Mouse (Mus musculus): Measurements from ENCODE around the gene Mboat1. TPM values are rescaled to one million over a fixed set of nuclear protein-coding genes. Genes with fewer than 3 reads are reported as not detected.

Mboat1 gene
- under 1 TPM; 0.75 to 0.91 TPM for total RNA-seq (2021)
- long read RNA-seq, experiment 1, partial matches to known transcripts, result 0 of 1 reads
- long read RNA-seq, experiment 1, other reads (novel, unspliced or antisense), result 0 of 1 reads
- long read RNA-seq, experiment 2, partial matches to known transcripts, result 0 of 2 reads
- long read RNA-seq, experiment 2, other reads (novel, unspliced or antisense), result 1 of 2 reads

GRCm38 (mm10) chr13:30136243-30136922 is at the start of gene Mboat1:
Mboat1 (plus strand) TSS chr13:30136489.
- H3K27ac ChIP-seq, result no peak within 1 kb of the TSS
- intact Hi-C loops (cut with DNase I), result loop anchor here (5.0 kb wide), 1 partner anchor 46 kb away; no protein-coding TSS in a partner anchor
- H3K4me3 ChIP-seq, result peak within 1 kb of the TSS; percentile 66
- no peak; the same call in none of the 2 replicates for TF ChIP-seq CTCF (IDR thresholded peaks at IDR 0.05)
- DNase-seq (ENCODE audit: extremely low spot score in 1 of 2, low spot score in 2 of 2), result peak; percentile 52 to 59

DNA sequence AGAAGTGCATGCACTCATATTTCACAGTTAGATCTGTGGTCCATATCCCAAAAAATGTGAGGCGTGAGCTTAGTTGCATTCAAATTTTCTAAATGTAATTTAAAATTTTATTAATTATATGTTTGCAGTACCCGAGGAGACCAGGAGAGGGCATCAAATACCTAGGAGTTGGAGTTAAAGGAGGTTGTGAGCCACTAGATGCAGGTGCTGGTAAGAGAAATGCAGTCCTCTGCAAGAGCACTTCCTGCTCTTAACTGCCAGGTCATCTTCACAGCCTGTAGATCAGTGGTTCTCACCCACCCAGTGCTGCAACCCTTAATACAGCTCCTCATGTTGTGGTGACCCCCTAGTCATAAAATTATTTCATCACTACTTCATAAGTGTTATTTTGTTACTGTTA is 43.2 kb upstream of the Mboat1 start:
- no peak overlapping the region for H3K27ac ChIP-seq
- no peak overlapping the region for H3K4me3 ChIP-seq
- intact Hi-C loops (cut with DNase I), result loop anchor here (1.0 kb wide), 1 partner anchor 167 kb away; no protein-coding TSS in a partner anchor
- no peak for DNase-seq (ENCODE audit: extremely low spot score in 1 of 2, low spot score in 2 of 2)
- peak; percentile 67 for TF ChIP-seq CTCF (IDR thresholded peaks at IDR 0.05)

DNA sequence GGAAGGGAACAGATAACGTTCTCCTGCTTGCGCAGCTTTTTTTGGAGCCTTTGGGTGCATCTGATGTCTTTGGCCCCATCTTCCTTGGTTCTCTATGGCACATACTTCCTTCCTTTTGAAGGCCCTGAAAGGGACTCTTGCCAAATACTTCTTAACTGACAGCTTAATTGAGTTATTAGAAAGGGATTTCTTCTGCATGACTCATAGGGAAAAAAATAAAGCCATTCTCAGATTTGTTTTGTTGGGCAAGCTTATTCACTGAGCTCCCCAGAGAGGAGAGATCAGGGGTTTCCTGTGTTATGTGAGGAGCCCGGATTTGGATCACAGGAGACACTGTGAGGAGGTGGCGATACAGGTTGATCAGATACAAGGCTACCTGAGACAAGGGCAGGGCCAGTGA is 40.4 kb upstream of the Mboat1 start:
- DNase-seq (ENCODE audit: extremely low spot score in 1 of 2, low spot score in 2 of 2), result no peak
- TF ChIP-seq CTCF (IDR thresholded peaks at IDR 0.05), result no peak
- H3K4me3 ChIP-seq, result no peak overlapping the region
- intact Hi-C loops (cut with DNase I), result no loop called here
- no peak overlapping the region for H3K27ac ChIP-seq

DNA sequence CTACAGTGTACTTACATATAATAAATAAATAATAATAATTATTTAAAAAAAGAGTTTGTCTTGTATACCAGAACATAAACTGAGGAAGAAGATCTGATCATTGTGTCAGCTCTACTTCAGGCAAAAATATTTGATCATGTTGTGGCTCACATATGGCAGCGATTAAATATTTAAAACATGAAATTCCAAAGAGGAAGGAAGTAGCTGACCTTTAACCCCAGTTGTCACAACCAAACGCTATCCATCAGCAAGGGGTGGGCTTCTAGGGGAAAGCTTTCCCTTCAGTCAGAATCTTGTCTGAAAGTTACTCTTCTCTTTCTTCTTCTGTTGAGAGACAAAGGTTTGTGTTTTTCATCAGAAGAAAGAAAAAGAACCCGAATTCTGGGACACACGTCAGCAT is 39.8 kb upstream of the Mboat1 start:
- no peak for DNase-seq (ENCODE audit: extremely low spot score in 1 of 2, low spot score in 2 of 2)
- Histone ChIP-seq H3K27ac (no peak overlapping the region), H3K4me3 (no peak overlapping the region)
- intact Hi-C loops (cut with DNase I), result no loop called here
- TF ChIP-seq CTCF (IDR thresholded peaks at IDR 0.05), result no peak

DNA sequence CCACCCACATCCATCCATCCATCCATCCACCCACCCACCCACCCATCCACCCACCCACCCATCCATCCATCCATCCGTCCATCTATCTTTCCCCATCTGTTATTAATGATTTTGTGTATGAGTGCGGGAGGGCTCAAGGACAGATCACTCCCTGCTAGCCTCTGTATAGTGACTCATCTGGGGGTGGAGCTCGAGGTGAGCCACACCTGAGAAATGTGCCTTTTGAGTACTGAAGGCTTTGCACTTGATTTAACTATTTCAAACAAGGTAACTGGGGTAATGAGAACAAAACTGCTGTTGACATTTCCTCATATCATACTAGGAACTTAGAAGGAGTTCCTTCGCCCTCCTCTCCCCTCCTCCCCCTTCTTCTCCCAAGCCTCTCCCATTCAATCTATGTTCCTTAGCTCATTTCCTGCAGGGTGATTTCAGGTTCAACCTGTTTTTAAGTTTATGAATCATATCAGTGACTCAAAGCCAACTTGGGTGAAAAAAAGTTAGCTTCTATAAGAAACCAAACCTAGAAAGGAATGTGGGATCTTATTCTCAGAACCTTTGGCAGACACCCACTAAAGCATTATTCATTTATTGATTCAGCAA is 27.2 kb upstream of the Mboat1 start:
- no peak overlapping the region for H3K4me3 ChIP-seq
- H3K27ac ChIP-seq, result no peak overlapping the region
- intact Hi-C loops (cut with DNase I), result no loop called here
- no peak for TF ChIP-seq CTCF (IDR thresholded peaks at IDR 0.05)
- DNase-seq (ENCODE audit: extremely low spot score in 1 of 2, low spot score in 2 of 2), result no peak

- intact Hi-C loops (cut with DNase I), result no loop called here
- H3K4me3 ChIP-seq, result no peak overlapping the region
Measured at GRCm38 (mm10) chr13:30115792-30116191, 20.5 kb upstream of the Mboat1 start.

DNA sequence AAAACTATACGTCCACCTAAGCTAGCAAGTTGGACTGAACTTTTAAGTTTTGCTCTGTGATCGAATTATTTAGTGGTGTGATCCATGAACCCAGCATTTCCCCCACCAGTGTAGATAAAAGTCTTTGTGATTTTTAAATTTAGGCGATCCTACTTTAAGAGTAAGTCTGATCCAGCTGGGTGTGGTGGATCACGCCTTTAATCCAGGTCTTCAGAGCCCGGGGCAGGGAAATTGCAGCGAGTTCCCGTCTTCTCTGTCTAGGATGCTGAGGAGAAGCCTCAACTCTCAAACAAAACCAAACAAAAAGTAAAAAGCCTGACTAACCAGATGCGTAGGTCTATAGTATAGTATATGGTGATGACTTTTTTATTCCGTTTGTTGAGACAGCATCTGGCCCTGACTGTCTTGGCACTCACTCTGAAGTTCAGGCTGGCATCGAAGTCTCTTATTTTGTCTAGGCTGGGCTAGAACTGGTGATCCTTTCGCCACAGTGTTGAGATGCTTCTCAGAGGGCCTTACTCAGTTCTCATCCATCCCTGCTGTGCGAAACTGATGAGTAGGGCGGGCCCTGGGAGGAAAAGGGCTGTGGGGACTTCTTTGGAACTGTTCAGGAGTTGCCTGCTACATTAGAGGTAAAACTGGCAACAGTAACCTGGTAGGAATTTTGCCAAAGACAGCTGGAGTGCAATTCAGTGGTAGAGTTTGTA is 787 bp downstream of the Mboat1 start:
- no peak overlapping the region for H3K27ac ChIP-seq
- no peak for DNase-seq (ENCODE audit: extremely low spot score in 1 of 2, low spot score in 2 of 2)
- H3K4me3 ChIP-seq, result peak overlapping the region; percentile 66
- intact Hi-C loops (cut with DNase I), result loop anchor here (5.0 kb wide), 1 partner anchor 45 kb away; no protein-coding TSS in a partner anchor
- no peak for TF ChIP-seq CTCF (IDR thresholded peaks at IDR 0.05)

More at GRCm38 (mm10) chr13:30115792-30116191, 20.5 kb upstream of the Mboat1 start:
- no peak for DNase-seq (ENCODE audit: extremely low spot score in 1 of 2, low spot score in 2 of 2)
- no peak; the same call in 1 of the 2 replicates for TF ChIP-seq CTCF (IDR thresholded peaks at IDR 0.05)
- no peak overlapping the region for H3K27ac ChIP-seq

DNA sequence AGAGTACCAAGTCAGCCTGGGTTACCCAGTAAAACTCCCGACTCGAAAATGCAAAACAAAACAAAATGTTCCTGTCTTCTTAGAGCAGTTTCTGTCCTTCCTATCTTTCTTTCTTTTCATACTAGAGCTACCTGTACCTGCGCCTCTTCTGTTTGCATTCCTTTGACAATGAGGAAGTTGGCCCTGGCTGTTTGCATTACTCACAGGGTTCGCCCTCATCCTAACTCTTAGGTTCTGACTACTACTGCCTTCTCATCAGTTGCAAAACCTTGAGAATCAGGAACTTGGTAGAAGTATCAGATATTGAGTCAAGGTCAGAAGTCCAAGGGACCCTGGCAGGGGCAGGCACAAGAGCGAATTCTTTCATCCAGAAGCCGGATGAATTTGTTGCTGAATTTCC is 1.7 kb downstream of the Mboat1 start:
- H3K27ac ChIP-seq, result no peak overlapping the region
- no peak for DNase-seq (ENCODE audit: extremely low spot score in 1 of 2, low spot score in 2 of 2)
- TF ChIP-seq CTCF (IDR thresholded peaks at IDR 0.05), result no peak
- intact Hi-C loops (cut with DNase I), result loop anchor here (5.0 kb wide), 1 partner anchor 44 kb away; no protein-coding TSS in a partner anchor
- H3K4me3 ChIP-seq, result no peak overlapping the region

DNA sequence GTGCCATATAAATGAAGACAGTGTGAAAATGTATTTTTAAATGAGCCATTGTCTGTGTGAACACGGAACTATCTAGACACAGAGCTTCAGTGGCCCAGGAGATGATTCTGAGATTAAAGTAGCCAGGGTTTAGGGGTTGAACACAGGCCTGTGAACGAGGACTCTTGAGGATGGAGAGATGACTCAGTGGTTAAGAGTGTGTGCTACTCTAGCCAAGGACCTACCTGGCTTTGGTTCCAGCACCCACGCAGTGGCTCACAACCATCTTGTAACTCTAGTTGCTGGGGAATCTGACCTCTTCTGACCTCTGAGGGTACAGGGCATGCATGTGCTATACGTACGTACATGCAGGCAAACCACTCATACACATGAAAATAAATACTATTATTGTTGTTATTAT is 3.9 kb downstream of the Mboat1 start:
- no peak for DNase-seq (ENCODE audit: extremely low spot score in 1 of 2, low spot score in 2 of 2)
- no peak for TF ChIP-seq CTCF (IDR thresholded peaks at IDR 0.05)
- intact Hi-C loops (cut with DNase I), result no loop called here
- H3K27ac ChIP-seq, result no peak overlapping the region
- H3K4me3 ChIP-seq, result no peak overlapping the region

- intact Hi-C loops (cut with DNase I), result no loop called here
Measured at GRCm38 (mm10) chr13:30140646-30141045, 4.4 kb downstream of the Mboat1 start.

DNA sequence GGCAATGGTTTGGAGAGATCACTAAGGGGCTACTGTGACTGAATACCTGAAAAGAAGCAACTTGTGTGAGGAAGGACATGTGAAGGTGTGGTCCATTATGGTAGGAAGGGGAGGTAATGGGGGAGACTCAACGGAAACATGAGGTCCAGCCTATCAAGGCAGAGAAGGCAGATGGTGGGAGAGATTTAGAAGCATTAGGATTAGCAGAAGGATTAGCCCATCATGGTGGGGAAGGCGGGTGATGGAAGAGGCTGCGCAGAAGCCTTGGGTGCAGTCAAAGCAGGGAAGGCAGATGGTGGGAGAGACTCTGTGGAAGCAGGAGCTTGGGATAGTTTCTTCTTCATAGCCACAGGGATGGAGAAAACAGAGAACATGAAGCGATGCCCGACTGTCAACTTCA is 5.7 kb downstream of the Mboat1 start:
- no peak overlapping the region for H3K4me3 ChIP-seq
- H3K27ac ChIP-seq, result no peak overlapping the region
- no peak for TF ChIP-seq CTCF (IDR thresholded peaks at IDR 0.05)
- intact Hi-C loops (cut with DNase I), result no loop called here
- no peak for DNase-seq (ENCODE audit: extremely low spot score in 1 of 2, low spot score in 2 of 2)

More at GRCm38 (mm10) chr13:30140646-30141045, 4.4 kb downstream of the Mboat1 start:
- Histone ChIP-seq H3K4me3 (no peak overlapping the region), H3K27ac (no peak overlapping the region)
- no peak for TF ChIP-seq CTCF (IDR thresholded peaks at IDR 0.05)
- DNase-seq (ENCODE audit: extremely low spot score in 1 of 2, low spot score in 2 of 2), result no peak

DNA sequence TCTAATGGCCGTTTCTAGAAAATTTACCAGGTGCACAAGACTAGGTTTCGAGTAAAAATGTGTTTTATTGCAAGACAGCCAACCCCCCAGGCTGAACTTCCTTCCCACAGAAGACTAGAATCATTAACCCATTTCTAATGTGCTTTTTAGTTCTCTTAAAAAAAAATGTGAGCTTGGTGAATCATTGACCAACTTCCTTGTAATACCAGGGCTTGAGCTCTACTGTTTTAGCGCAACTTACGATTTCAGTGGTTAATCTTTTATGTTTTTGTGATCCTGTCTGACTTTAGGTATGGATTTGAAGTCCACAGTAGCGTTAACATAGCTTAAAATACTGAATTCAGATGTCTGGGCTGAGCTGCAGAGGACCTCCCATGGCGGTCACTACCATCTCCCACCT is 10.2 kb downstream of the Mboat1 start:
- H3K4me3 ChIP-seq, result no peak overlapping the region
- H3K27ac ChIP-seq, result no peak overlapping the region
- intact Hi-C loops (cut with DNase I), result no loop called here
- no peak for TF ChIP-seq CTCF (IDR thresholded peaks at IDR 0.05)
- DNase-seq (ENCODE audit: extremely low spot score in 1 of 2, low spot score in 2 of 2), result no peak
